8 mouse cellular contexts compared by ENCODE assay signal in the genomic region with DNA sequence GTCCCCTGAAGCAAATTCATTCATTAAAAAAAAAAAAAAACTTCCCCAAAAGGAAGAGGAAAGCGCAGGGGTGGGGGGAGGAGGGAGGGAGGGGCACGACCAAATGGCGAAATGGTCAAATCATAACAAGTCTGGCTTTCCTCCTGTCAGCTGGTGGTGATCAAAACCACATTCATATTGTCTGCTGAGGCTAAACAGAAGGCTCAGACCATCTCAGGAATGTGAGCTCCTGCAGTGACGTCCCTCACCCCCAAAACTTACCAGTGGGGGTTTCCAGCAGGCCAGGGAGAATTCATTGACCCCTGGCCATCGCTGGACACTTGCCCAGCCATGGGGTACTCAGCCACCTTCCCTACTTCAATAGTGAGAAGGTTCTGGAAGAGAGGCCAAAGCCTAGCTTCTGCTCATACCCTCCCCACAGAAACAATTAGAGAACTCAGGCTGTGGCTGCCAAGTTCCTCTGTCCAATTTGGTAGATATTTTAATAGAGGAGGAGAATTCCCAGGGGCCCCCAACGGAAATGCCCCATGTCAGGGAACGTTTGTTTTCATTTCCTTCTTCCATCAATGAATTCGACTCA.
DNase-seq lines count a peak whose midpoint lies in the region; ATAC-seq lines count a peak whose summit lies in the region.

No protein-coding gene starts in this region.

- H3K4me3 ChIP-seq in forebrain, embryonic 10.5 days: no peak overlapping the region
- H3K4me3 ChIP-seq in forebrain, embryonic 11.5 days (ENCODE audit: low read depth, low read length): no peak overlapping the region
- H3K4me3 ChIP-seq in heart, embryonic 11.5 days (ENCODE audit: low read depth, low read length): no peak overlapping the region
- no peak overlapping the region for H3K4me3 ChIP-seq in midbrain, embryonic 11.5 days (ENCODE audit: low read depth, low read length)

- H3K27ac ChIP-seq in forebrain, embryonic 10.5 days: peak overlapping the region; percentile 66
- H3K27ac ChIP-seq in forebrain, embryonic 11.5 days (ENCODE audit: low read depth, low read length): no peak overlapping the region
- peak overlapping the region; percentile 71 for H3K27ac ChIP-seq in heart, embryonic 11.5 days (ENCODE audit: low read depth, low read length)
- H3K27ac ChIP-seq in midbrain, embryonic 11.5 days (ENCODE audit: low read depth, low read length): peak overlapping the region; percentile 14; the same call in 1 of the 2 replicates

- peaks cover 32% of the 10 kb centered on the region for H3K36me3 ChIP-seq in forebrain, embryonic 10.5 days (replicated peaks)
- no peaks in the 10 kb centered on the region for H3K36me3 ChIP-seq in forebrain, embryonic 11.5 days (ENCODE audit: control insufficient read depth, insufficient read depth, low read length)
- no peaks in the 10 kb centered on the region for H3K36me3 ChIP-seq in heart, embryonic 11.5 days (ENCODE audit: control insufficient read depth, insufficient read depth, low read length)
- H3K36me3 ChIP-seq in midbrain, embryonic 11.5 days (ENCODE audit: control insufficient read depth, insufficient read depth, low read length): 0 out of 2 replicates have a peak, but pooled peaks cover 2% of the 10 kb centered on the region

- WGBS in forebrain, embryonic 10.5 days: 52% methylated on average over 8 of the region's 8 CpGs
- WGBS in forebrain, embryonic 11.5 days: 54% methylated on average over 8 of the region's 8 CpGs
- 30% methylated on average over 8 of the region's 8 CpGs for WGBS in heart, embryonic 11.5 days (ENCODE audit: insufficient replicate concordance)
- 51% methylated on average over 8 of the region's 8 CpGs for WGBS in midbrain, embryonic 11.5 days

- no peak overlapping the region for H3K4me2 ChIP-seq in forebrain, embryonic 11.5 days (ENCODE audit: low read depth, low read length, severe bottlenecking)
- peak overlapping the region; percentile 2; the same call in 1 of the 2 replicates for H3K4me2 ChIP-seq in heart, embryonic 11.5 days
- H3K4me2 ChIP-seq in midbrain, embryonic 11.5 days: no peak overlapping the region

- no peaks in the 10 kb centered on the region for H3K27me3 ChIP-seq in forebrain, embryonic 10.5 days (ENCODE audit: poor library complexity, severe bottlenecking)
- no peaks in the 10 kb centered on the region for H3K27me3 ChIP-seq in forebrain, embryonic 11.5 days (ENCODE audit: control insufficient read depth, insufficient read depth, low read length)
- no peaks in the 10 kb centered on the region for H3K27me3 ChIP-seq in heart, embryonic 11.5 days (ENCODE audit: control insufficient read depth, insufficient read depth, low read length)
- no peaks in the 10 kb centered on the region for H3K27me3 ChIP-seq in midbrain, embryonic 11.5 days (ENCODE audit: control insufficient read depth, insufficient read depth, low read length)

- no peaks in the 10 kb centered on the region for H3K9me3 ChIP-seq in forebrain, embryonic 10.5 days
- no peaks in the 10 kb centered on the region for H3K9me3 ChIP-seq in forebrain, embryonic 11.5 days (ENCODE audit: control insufficient read depth, low read length)
- H3K9me3 ChIP-seq in heart, embryonic 11.5 days (replicated peaks; ENCODE audit: control insufficient read depth, low read length): no peaks in the 10 kb centered on the region
- no peaks in the 10 kb centered on the region for H3K9me3 ChIP-seq in midbrain, embryonic 11.5 days (ENCODE audit: control insufficient read depth, low read length)

- H3K9ac ChIP-seq in forebrain, embryonic 11.5 days (ENCODE audit: low read length): no peak overlapping the region; the same call in 1 of the 2 replicates
- H3K9ac ChIP-seq in heart, embryonic 11.5 days (ENCODE audit: low read depth, low read length): no peak overlapping the region
- H3K9ac ChIP-seq in midbrain, embryonic 11.5 days (ENCODE audit: low read length): no peak overlapping the region

- DNase-seq in forebrain, embryonic 10.5 days (ENCODE audit: extremely low spot score, low spot score): no peak
- no peak for DNase-seq in forebrain, embryonic 11.5 days (ENCODE audit: low spot score)
- peak; percentile 71 for DNase-seq in kidney, adult 9 months
- DNase-seq in midbrain, embryonic 11.5 days (ENCODE audit: low spot score, missing footprints): no peak
- DNase-seq in thymus, postnatal 10 days (ENCODE audit: low spot score in 2 of 2): no peak
- DNase-seq in frontal cortex, postnatal 36 days (ENCODE audit: low spot score in 2 of 2): no peak
- no peak for DNase-seq in urinary bladder, postnatal 4 days (ENCODE audit: low spot score in 2 of 2)

- ATAC-seq in forebrain, embryonic 11.5 days (replicated peaks; ENCODE audit: low FRiP score): no peak
- ATAC-seq in heart, embryonic 11.5 days (replicated peaks; ENCODE audit: insufficient number of reproducible peaks, low FRiP score, low TSS enrichment): no peak
- no peak for ATAC-seq in midbrain, embryonic 11.5 days (ENCODE audit: low FRiP score)

- H3K4me1 ChIP-seq in forebrain, embryonic 10.5 days: peaks cover 79% of the 10 kb centered on the region
- H3K4me1 ChIP-seq in forebrain, embryonic 11.5 days (replicated peaks; ENCODE audit: control insufficient read depth, insufficient read depth, low read length): peaks cover 54% of the 10 kb centered on the region
- H3K4me1 ChIP-seq in heart, embryonic 11.5 days (ENCODE audit: control insufficient read depth, insufficient read depth, low read length): peaks cover 67% of the 10 kb centered on the region
- H3K4me1 ChIP-seq in midbrain, embryonic 11.5 days (ENCODE audit: control insufficient read depth, insufficient read depth, low read length): peaks cover 58% of the 10 kb centered on the region
